Mouse (Mus musculus): ENCODE measurements around the gene Rnase1. TPM values are rescaled to one million over a fixed set of nuclear protein-coding genes. Genes with fewer than 3 reads are reported as not detected.

Gene Rnase1
- polyA plus RNA-seq, 1 experiment from 2014 or later: 0.70 TPM

GRCm38 (mm10) chr14:51143937-51144336, 2.6 kb downstream of the Rnase1 start:
- Histone ChIP-seq H3K27ac (ENCODE audit: low read length) (no peak overlapping the region), H3K36me3 (ENCODE audit: insufficient read depth, low read length) (no peaks in the 10 kb centered on the region), H3K4me3 (ENCODE audit: low read depth, low read length) (no peak overlapping the region), H3K4me2 (replicated peaks; ENCODE audit: low read depth, low read length) (no peak overlapping the region), H3K9me3 (ENCODE audit: low read length) (no peaks in the 10 kb centered on the region), H3K4me1 (ENCODE audit: insufficient read depth, low read depth, low read length) (no peaks in the 10 kb centered on the region), H3K27me3 (replicated peaks; ENCODE audit: insufficient read depth, low read length) (no peaks in the 10 kb centered on the region), H3K9ac (replicated peaks; ENCODE audit: low read depth) (no peak overlapping the region)
- no peak for DNase-seq (ENCODE audit: low spot score)
- TF ChIP-seq CTCF (IDR thresholded peaks at IDR 0.05) (no peak), EP300 (IDR thresholded peaks at IDR 0.05) (no peak)
- 70% methylated on average over 2 of the region's 2 CpGs for WGBS
- no peak for ATAC-seq

- 51% methylated on average over 4 of the region's 4 CpGs for WGBS
- ATAC-seq (no peak), DNase-seq (ENCODE audit: low spot score) (no peak)
- no peaks in the 10 kb centered on the region for H3K27me3 ChIP-seq (replicated peaks; ENCODE audit: insufficient read depth, low read length)
- H3K4me2 ChIP-seq (replicated peaks; ENCODE audit: low read depth, low read length): no peak overlapping the region
- no peak overlapping the region for H3K4me3 ChIP-seq (ENCODE audit: low read depth, low read length)
- no peaks in the 10 kb centered on the region for H3K9me3 ChIP-seq (ENCODE audit: low read length)
- no peak overlapping the region for H3K27ac ChIP-seq (ENCODE audit: low read length)
- H3K9ac ChIP-seq (replicated peaks; ENCODE audit: low read depth): no peak overlapping the region
- no peaks in the 10 kb centered on the region for H3K36me3 ChIP-seq (ENCODE audit: insufficient read depth, low read length)
- H3K4me1 ChIP-seq (ENCODE audit: insufficient read depth, low read depth, low read length): no peaks in the 10 kb centered on the region
- TF ChIP-seq CTCF (IDR thresholded peaks at IDR 0.05) (no peak), EP300 (IDR thresholded peaks at IDR 0.05) (no peak)
These were observed 3.3 kb downstream of the Rnase1 start for GRCm38 (mm10) chr14:51143287-51143686.

- 75% methylated on average over 3 of the region's 3 CpGs for WGBS
- no peaks in the 10 kb centered on the region for H3K9me3 ChIP-seq (ENCODE audit: low read length)
These were observed 4.0 kb downstream of the Rnase1 start for GRCm38 (mm10) chr14:51142568-51142967.

GRCm38 (mm10) chr14:51142119-51142518, 4.5 kb downstream of the Rnase1 start:
- no peak for DNase-seq (ENCODE audit: low spot score)
- 77% methylated on average over 4 of the region's 4 CpGs for WGBS
- Histone ChIP-seq H3K9me3 (ENCODE audit: low read length) (no peaks in the 10 kb centered on the region), H3K27ac (ENCODE audit: low read length) (no peak overlapping the region), H3K4me2 (replicated peaks; ENCODE audit: low read depth, low read length) (no peak overlapping the region), H3K36me3 (ENCODE audit: insufficient read depth, low read length) (no peaks in the 10 kb centered on the region), H3K9ac (replicated peaks; ENCODE audit: low read depth) (no peak overlapping the region), H3K27me3 (replicated peaks; ENCODE audit: insufficient read depth, low read length) (no peaks in the 10 kb centered on the region), H3K4me3 (ENCODE audit: low read depth, low read length) (no peak overlapping the region), H3K4me1 (ENCODE audit: insufficient read depth, low read depth, low read length) (no peaks in the 10 kb centered on the region)
- ATAC-seq: no peak
- no peak for TF ChIP-seq EP300 (IDR thresholded peaks at IDR 0.05)
- TF ChIP-seq CTCF (IDR thresholded peaks at IDR 0.05): no peak

More at GRCm38 (mm10) chr14:51142568-51142967, 4.0 kb downstream of the Rnase1 start:
- H3K36me3 ChIP-seq (ENCODE audit: insufficient read depth, low read length): no peaks in the 10 kb centered on the region
- no peak overlapping the region for H3K9ac ChIP-seq (replicated peaks; ENCODE audit: low read depth)
- TF ChIP-seq CTCF (IDR thresholded peaks at IDR 0.05): no peak
- TF ChIP-seq EP300 (IDR thresholded peaks at IDR 0.05): no peak
- H3K4me2 ChIP-seq (replicated peaks; ENCODE audit: low read depth, low read length): no peak overlapping the region
- H3K27me3 ChIP-seq (replicated peaks; ENCODE audit: insufficient read depth, low read length): no peaks in the 10 kb centered on the region
- H3K4me3 ChIP-seq (ENCODE audit: low read depth, low read length): no peak overlapping the region
- no peak overlapping the region for H3K27ac ChIP-seq (ENCODE audit: low read length)
- no peaks in the 10 kb centered on the region for H3K4me1 ChIP-seq (ENCODE audit: insufficient read depth, low read depth, low read length)
- DNase-seq (ENCODE audit: low spot score) (no peak), ATAC-seq (no peak)

GRCm38 (mm10) chr14:51140342-51140741, 6.2 kb downstream of the Rnase1 start:
- DNase-seq (ENCODE audit: low spot score) (peak; percentile 46), ATAC-seq (peak; percentile 68)

GRCm38 (mm10) chr14:51132372-51132771, 14.2 kb downstream of the Rnase1 start:
- no peaks in the 10 kb centered on the region for H3K27me3 ChIP-seq (replicated peaks; ENCODE audit: insufficient read depth, low read length)
- no peaks in the 10 kb centered on the region for H3K9me3 ChIP-seq (ENCODE audit: low read length)
- WGBS: 82% methylated on average over 4 of the region's 4 CpGs
- H3K4me2 ChIP-seq (replicated peaks; ENCODE audit: low read depth, low read length): no peak overlapping the region
- no peak overlapping the region for H3K4me3 ChIP-seq (ENCODE audit: low read depth, low read length)
- H3K4me1 ChIP-seq (ENCODE audit: insufficient read depth, low read depth, low read length): no peaks in the 10 kb centered on the region
- no peak for TF ChIP-seq EP300 (IDR thresholded peaks at IDR 0.05)
- TF ChIP-seq CTCF (IDR thresholded peaks at IDR 0.05): no peak
- no peaks in the 10 kb centered on the region for H3K36me3 ChIP-seq (ENCODE audit: insufficient read depth, low read length)
- DNase-seq (ENCODE audit: low spot score): no peak
- no peak for ATAC-seq
- H3K27ac ChIP-seq (ENCODE audit: low read length): no peak overlapping the region
- H3K9ac ChIP-seq (replicated peaks; ENCODE audit: low read depth): no peak overlapping the region

More at GRCm38 (mm10) chr14:51140342-51140741, 6.2 kb downstream of the Rnase1 start:
- no peaks in the 10 kb centered on the region for H3K4me1 ChIP-seq (ENCODE audit: insufficient read depth, low read depth, low read length)
- WGBS: 47% methylated on average over 2 of the region's 2 CpGs
- H3K36me3 ChIP-seq (ENCODE audit: insufficient read depth, low read length): no peaks in the 10 kb centered on the region
- H3K4me3 ChIP-seq (ENCODE audit: low read depth, low read length): no peak overlapping the region
- no peaks in the 10 kb centered on the region for H3K9me3 ChIP-seq (ENCODE audit: low read length)
- H3K27ac ChIP-seq (ENCODE audit: low read length): no peak overlapping the region
- TF ChIP-seq EP300 (IDR thresholded peaks at IDR 0.05): peak; percentile 42
- TF ChIP-seq CTCF (IDR thresholded peaks at IDR 0.05): no peak
- no peaks in the 10 kb centered on the region for H3K27me3 ChIP-seq (replicated peaks; ENCODE audit: insufficient read depth, low read length)
- H3K9ac ChIP-seq (replicated peaks; ENCODE audit: low read depth): no peak overlapping the region
- H3K4me2 ChIP-seq (replicated peaks; ENCODE audit: low read depth, low read length): no peak overlapping the region

Measured in lung, postnatal 0 days (tissue).